Mouse (Mus musculus) lung, postnatal 0 days (tissue): ENCODE results near the gene Atpaf1. TPM values are rescaled to one million over a fixed set of nuclear protein-coding genes. Genes with fewer than 3 reads are reported as not detected.

Experiments
- ATAC-seq: fragments of 200-750 bp; cut with Nextera tagmentation; 2 replicates; pipeline ENCODE4 v1.8.0; 2017; ENCODE audit warnings: moderate library complexity
- DNase-seq: peaks from one replicate; pipeline ENCODE4 v3.0.0-alpha.2; 2016; ENCODE audit warnings: low spot score
- H3K27ac ChIP-seq: fragments of 300-500 bp; sonication (generic); 2 replicates; pipeline ENCODE4 v1.5.1; 2014; ENCODE audit warnings: antibody characterized with exemption, mild to moderate bottlenecking, low read length, mixed read lengths
- H3K27me3 ChIP-seq: fragments of 300-500 bp; sonication (generic); replicated peaks from 2 replicates; pipeline ENCODE4 v1.6.1; 2014; ENCODE audit warnings: low read length, mixed read lengths; ENCODE audit not compliant: insufficient read depth
- H3K36me3 ChIP-seq: fragments of 300-500 bp; sonication (generic); 2 replicates; pipeline ENCODE4 v1.6.1; 2014; ENCODE audit warnings: low read length, mixed read lengths; ENCODE audit not compliant: insufficient read depth
- H3K4me1 ChIP-seq: fragments of 300-500 bp; sonication (generic); 2 replicates; pipeline ENCODE4 v1.6.1; 2014; ENCODE audit warnings: antibody characterized with exemption, low read depth, low read length, mixed read lengths; ENCODE audit not compliant: insufficient read depth
- H3K4me2 ChIP-seq: fragments of 300-500 bp; sonication (generic); replicated peaks from 2 replicates; pipeline ENCODE4 v1.6.1; 2014; ENCODE audit warnings: low read depth, mild to moderate bottlenecking, low read length, moderate library complexity, mixed read lengths
- H3K4me3 ChIP-seq: fragments of 300-500 bp; sonication (generic); 2 replicates; pipeline ENCODE4 v1.5.1; 2014; ENCODE audit warnings: low read depth, low read length
- H3K9ac ChIP-seq: fragments of 300-500 bp; sonication (generic); replicated peaks from 2 replicates; pipeline ENCODE4 v1.6.1; 2014; ENCODE audit warnings: low read depth, mild to moderate bottlenecking
- H3K9me3 ChIP-seq: fragments of 300-500 bp; sonication (generic); 2 replicates; pipeline ENCODE4 v1.6.1; 2016; ENCODE audit warnings: low read length, mixed read lengths
- CTCF ChIP-seq: IDR thresholded peaks from 2 replicates; pipeline ENCODE4 v1.5.1; 2016; ENCODE audit warnings: antibody characterized with exemption, mild to moderate bottlenecking
- EP300 ChIP-seq: IDR thresholded peaks from 2 replicates; pipeline ENCODE4 v1.6.1; 2016; ENCODE audit warnings: antibody characterized with exemption, mild to moderate bottlenecking, control low read depth
- WGBS: fragments of 180-500 bp; shearing (Covaris S2); extraction: QIAGEN DNeasy Blood & Tissue Kit; methylation state at CpG from one replicate; pipeline ENCODE4 v1.1.7; 2014; 5-methylcytosine and 5-hydroxymethylcytosine counted together
- polyA plus RNA-seq: library from polyadenylated mRNA; unstranded; fragments of >200 nt; fragmentation: Nextera tagmentation; extraction: Ambion mirVana; gene quantifications from 2 replicates; pipeline ENCODE4 v1.2.1, GENCODE M21; 2015

The Atpaf1 gene
- polyA plus RNA-seq, 1 experiment from 2014 or later: 30.0 TPM

- no peaks in the 10 kb centered on the region for H3K4me1 ChIP-seq
- no peak overlapping the region for H3K4me3 ChIP-seq
- 88% methylated on average over 1 of the region's 1 CpGs for WGBS
- H3K9ac ChIP-seq: no peak overlapping the region
- no peaks in the 10 kb centered on the region for H3K9me3 ChIP-seq
- H3K36me3 ChIP-seq: peaks cover 15% of the 10 kb centered on the region; the same call in 1 of the 2 replicates
- no peak for DNase-seq
- ATAC-seq: no peak
- H3K4me2 ChIP-seq: no peak overlapping the region
- TF ChIP-seq CTCF: no peak
- peak overlapping the region; percentile 27; the same call in 1 of the 2 replicates for H3K27ac ChIP-seq
- H3K27me3 ChIP-seq: no peaks in the 10 kb centered on the region
Observed at GRCm38 (mm10) chr4:115848083-115848482, 63.5 kb downstream of the Atpaf1 start.

- Histone ChIP-seq H3K27me3 (no peaks in the 10 kb centered on the region), H3K4me1 (no peaks in the 10 kb centered on the region), H3K4me3 (no peak overlapping the region), H3K9ac (no peak overlapping the region), H3K9me3 (no peaks in the 10 kb centered on the region), H3K27ac (no peak overlapping the region), H3K36me3 (peaks cover 15% of the 10 kb centered on the region; the same call in 1 of the 2 replicates), H3K4me2 (no peak overlapping the region)
- DNase-seq (no peak), ATAC-seq (no peak; the same call in 1 of the 2 replicates)
- 49% methylated on average over 8 of the region's 8 CpGs for WGBS
- TF ChIP-seq CTCF (no peak), EP300 (no peak)
Observed at GRCm38 (mm10) chr4:115848990-115849677, 64.5 kb downstream of the Atpaf1 start.

GRCm38 (mm10) chr4:115850111-115850510 lies 65.5 kb downstream of the Atpaf1 start:
- no peak overlapping the region for H3K4me2 ChIP-seq
- 74% methylated on average over 2 of the region's 2 CpGs for WGBS
- peaks cover 19% of the 10 kb centered on the region; the same call in 1 of the 2 replicates for H3K36me3 ChIP-seq
- no peak overlapping the region for H3K4me3 ChIP-seq
- no peaks in the 10 kb centered on the region for H3K4me1 ChIP-seq
- no peak for ATAC-seq
- no peak for TF ChIP-seq CTCF
- TF ChIP-seq EP300: 0 out of 2 replicates have a peak, but pooled peaks have one; percentile 17
- no peaks in the 10 kb centered on the region for H3K9me3 ChIP-seq
- no peaks in the 10 kb centered on the region for H3K27me3 ChIP-seq
- DNase-seq: peak; percentile 33
- H3K9ac ChIP-seq: no peak overlapping the region
- no peak overlapping the region for H3K27ac ChIP-seq

GRCm38 (mm10) chr4:115850631-115851030 lies 66.0 kb downstream of the Atpaf1 start:
- H3K9ac ChIP-seq: no peak overlapping the region
- H3K27ac ChIP-seq: no peak overlapping the region
- 26% methylated on average over 2 of the region's 2 CpGs for WGBS
- no peak overlapping the region for H3K4me3 ChIP-seq
- TF ChIP-seq CTCF (no peak), EP300 (no peak)
- no peak for DNase-seq
- no peaks in the 10 kb centered on the region for H3K9me3 ChIP-seq
- ATAC-seq: no peak
- H3K27me3 ChIP-seq: no peaks in the 10 kb centered on the region
- H3K4me1 ChIP-seq: no peaks in the 10 kb centered on the region
- H3K4me2 ChIP-seq: no peak overlapping the region
- peaks cover 19% of the 10 kb centered on the region; the same call in 1 of the 2 replicates for H3K36me3 ChIP-seq

- no peaks in the 10 kb centered on the region for H3K9me3 ChIP-seq
- DNase-seq (peak; percentile 22), ATAC-seq (peak; percentile 63)
- no peak overlapping the region for H3K9ac ChIP-seq
- H3K4me2 ChIP-seq: no peak overlapping the region
- H3K4me3 ChIP-seq: no peak overlapping the region
- WGBS: 60% methylated on average over 6 of the region's 6 CpGs
- peaks cover 20% of the 10 kb centered on the region; the same call in 1 of the 2 replicates for H3K36me3 ChIP-seq
- no peaks in the 10 kb centered on the region for H3K27me3 ChIP-seq
- H3K4me1 ChIP-seq: no peaks in the 10 kb centered on the region
- no peak for TF ChIP-seq CTCF
- TF ChIP-seq EP300: peak; percentile 19; the same call in 1 of the 2 replicates
- no peak overlapping the region for H3K27ac ChIP-seq
Observed at GRCm38 (mm10) chr4:115851569-115851968, 67.0 kb downstream of the Atpaf1 start.

- no peaks in the 10 kb centered on the region for H3K9me3 ChIP-seq
- DNase-seq (no peak), ATAC-seq (no peak)
- no peaks in the 10 kb centered on the region for H3K4me1 ChIP-seq
- H3K4me2 ChIP-seq: no peak overlapping the region
- H3K27me3 ChIP-seq: no peaks in the 10 kb centered on the region
- no peak overlapping the region for H3K27ac ChIP-seq
- no peak for TF ChIP-seq EP300
- TF ChIP-seq CTCF: no peak
- H3K9ac ChIP-seq: no peak overlapping the region
- 64% methylated on average over 6 of the region's 6 CpGs for WGBS
- no peak overlapping the region for H3K4me3 ChIP-seq
- peaks cover 28% of the 10 kb centered on the region for H3K36me3 ChIP-seq
Observed at GRCm38 (mm10) chr4:115855100-115855499, 70.5 kb downstream of the Atpaf1 start.
